Mouse (Mus musculus) neural tube, embryonic 13.5 days (tissue): ENCODE data around the gene Stat5b. TPM values are rescaled to one million over a fixed set of nuclear protein-coding genes. Genes with fewer than 3 reads are reported as not detected.

Experiments
- ATAC-seq: fragments of 200-750 bp; cut with Nextera tagmentation; 2 replicates; pipeline ENCODE4 v1.8.0; 2017; ENCODE audit warnings: low read depth, mild to moderate bottlenecking, moderate TSS enrichment, moderate library complexity
- H3K27ac ChIP-seq: fragments of 300-500 bp; sonication (generic); replicated peaks from 2 replicates; pipeline ENCODE4 v1.5.1; 2015; ENCODE audit warnings: moderate library complexity, mild to moderate bottlenecking, inconsistent platforms
- H3K27me3 ChIP-seq: fragments of 300-500 bp; sonication (generic); 2 replicates; pipeline ENCODE4 v1.6.1; 2015; ENCODE audit warnings: mild to moderate bottlenecking, inconsistent platforms
- H3K36me3 ChIP-seq: fragments of 300-500 bp; sonication (generic); 2 replicates; pipeline ENCODE4 v1.6.1; 2015; ENCODE audit warnings: mild to moderate bottlenecking, inconsistent platforms
- H3K4me1 ChIP-seq: fragments of 300-500 bp; sonication (generic); replicated peaks from 2 replicates; pipeline ENCODE4 v1.6.1; 2015; ENCODE audit warnings: inconsistent platforms
- H3K4me2 ChIP-seq: fragments of 300-500 bp; sonication (generic); 2 replicates; pipeline ENCODE4 v1.6.1; 2015; ENCODE audit warnings: inconsistent platforms, mild to moderate bottlenecking, moderate library complexity
- H3K4me3 ChIP-seq: fragments of 300-500 bp; sonication (generic); 2 replicates; pipeline ENCODE4 v1.5.1; 2015; ENCODE audit warnings: mild to moderate bottlenecking, inconsistent platforms
- H3K9ac ChIP-seq: fragments of 300-500 bp; sonication (generic); 2 replicates; pipeline ENCODE4 v1.6.1; 2015; ENCODE audit warnings: moderate library complexity, mild to moderate bottlenecking, inconsistent platforms
- H3K9me3 ChIP-seq: fragments of 300-500 bp; sonication (generic); 2 replicates; pipeline ENCODE4 v1.6.1; 2016; ENCODE audit warnings: inconsistent platforms
- WGBS: fragments of 180-500 bp; shearing (Covaris S2); methylation state at CpG from one replicate; pipeline ENCODE4 v1.1.7; 2015; 5-methylcytosine and 5-hydroxymethylcytosine counted together
- polyA plus RNA-seq: library from polyadenylated mRNA; unstranded; fragments of >200 nt; fragmentation: Nextera tagmentation; extraction: Ambion mirVana; gene quantifications from 2 replicates; pipeline ENCODE4 v1.2.1, GENCODE M21; 2015

Gene Stat5b
- polyA plus RNA-seq, 1 experiment from 2014 or later: 17.2 TPM

GRCm38 (mm10) chr11:100848789-100849379 is 1.6 kb downstream of the Stat5b start:
- H3K27ac ChIP-seq: no peak overlapping the region

GRCm38 (mm10) chr11:100848080-100848479 is 2.4 kb downstream of the Stat5b start:
- no peak overlapping the region for H3K27ac ChIP-seq
- H3K27me3 ChIP-seq: peaks cover 7% of the 10 kb centered on the region
- WGBS: 77% methylated on average over 4 of the region's 4 CpGs
- no peaks in the 10 kb centered on the region for H3K36me3 ChIP-seq
- no peak for ATAC-seq
- H3K4me3 ChIP-seq: no peak overlapping the region
- no peak overlapping the region for H3K4me2 ChIP-seq
- no peaks in the 10 kb centered on the region for H3K9me3 ChIP-seq
- peaks cover 28% of the 10 kb centered on the region for H3K4me1 ChIP-seq
- H3K9ac ChIP-seq: no peak overlapping the region

More at GRCm38 (mm10) chr11:100848789-100849379, 1.6 kb downstream of the Stat5b start:
- no peaks in the 10 kb centered on the region for H3K36me3 ChIP-seq
- peaks cover 28% of the 10 kb centered on the region for H3K4me1 ChIP-seq
- peak overlapping the region; percentile 93 for H3K4me3 ChIP-seq
- H3K27me3 ChIP-seq: peaks cover 11% of the 10 kb centered on the region
- WGBS: 75% methylated on average over 6 of the region's 6 CpGs
- ATAC-seq: no peak
- H3K9ac ChIP-seq: peak overlapping the region; percentile 96
- H3K9me3 ChIP-seq: no peaks in the 10 kb centered on the region
- H3K4me2 ChIP-seq: peak overlapping the region; percentile 87

- H3K36me3 ChIP-seq: no peaks in the 10 kb centered on the region
- no peak overlapping the region for H3K27ac ChIP-seq
- H3K4me1 ChIP-seq: peaks cover 28% of the 10 kb centered on the region
- WGBS: 94% methylated on average over 4 of the region's 4 CpGs
- H3K9me3 ChIP-seq: no peaks in the 10 kb centered on the region
- peaks cover 2% of the 10 kb centered on the region; the same call in 1 of the 2 replicates for H3K27me3 ChIP-seq
- no peak overlapping the region for H3K4me3 ChIP-seq
- H3K4me2 ChIP-seq: no peak overlapping the region
- no peak for ATAC-seq
- H3K9ac ChIP-seq: no peak overlapping the region
These were observed 3.0 kb downstream of the Stat5b start for GRCm38 (mm10) chr11:100847572-100847971.

GRCm38 (mm10) chr11:100845793-100846192 is 4.7 kb downstream of the Stat5b start:
- Histone ChIP-seq H3K9ac (no peak overlapping the region), H3K27me3 (no peaks in the 10 kb centered on the region), H3K4me2 (no peak overlapping the region), H3K36me3 (no peaks in the 10 kb centered on the region), H3K4me1 (peaks cover 23% of the 10 kb centered on the region), H3K27ac (no peak overlapping the region), H3K9me3 (no peaks in the 10 kb centered on the region), H3K4me3 (no peak overlapping the region)
- ATAC-seq: no peak
- 88% methylated on average over 6 of the region's 6 CpGs for WGBS

GRCm38 (mm10) chr11:100844121-100844520 is 6.4 kb downstream of the Stat5b start:
- H3K9me3 ChIP-seq: no peaks in the 10 kb centered on the region
- no peak overlapping the region for H3K4me3 ChIP-seq
- H3K4me1 ChIP-seq: peaks cover 14% of the 10 kb centered on the region
- no peak overlapping the region for H3K4me2 ChIP-seq
- no peak overlapping the region for H3K27ac ChIP-seq
- H3K27me3 ChIP-seq: no peaks in the 10 kb centered on the region
- H3K36me3 ChIP-seq: no peaks in the 10 kb centered on the region
- H3K9ac ChIP-seq: no peak overlapping the region
- ATAC-seq: no peak
- WGBS: 90% methylated on average over 4 of the region's 4 CpGs

- Histone ChIP-seq H3K4me2 (no peak overlapping the region), H3K27me3 (no peaks in the 10 kb centered on the region), H3K4me1 (0 out of 2 replicates have a peak, but pooled peaks cover 6% of the 10 kb centered on the region), H3K27ac (no peak overlapping the region), H3K4me3 (no peak overlapping the region), H3K9me3 (no peaks in the 10 kb centered on the region), H3K9ac (no peak overlapping the region), H3K36me3 (no peaks in the 10 kb centered on the region)
- 95% methylated on average over 8 of the region's 8 CpGs for WGBS
- no peak for ATAC-seq
These were observed 7.4 kb downstream of the Stat5b start for GRCm38 (mm10) chr11:100843070-100843669.

- Histone ChIP-seq H3K9ac (no peak overlapping the region), H3K27me3 (no peaks in the 10 kb centered on the region), H3K4me3 (no peak overlapping the region), H3K4me1 (0 out of 2 replicates have a peak, but pooled peaks cover 2% of the 10 kb centered on the region), H3K4me2 (no peak overlapping the region), H3K36me3 (no peaks in the 10 kb centered on the region), H3K27ac (no peak overlapping the region), H3K9me3 (no peaks in the 10 kb centered on the region)
- ATAC-seq: no peak
- WGBS: 82% methylated on average over 7 of the region's 7 CpGs
These were observed 8.5 kb downstream of the Stat5b start for GRCm38 (mm10) chr11:100842025-100842424.

GRCm38 (mm10) chr11:100840866-100841265 is 9.7 kb downstream of the Stat5b start:
- Histone ChIP-seq H3K36me3 (no peaks in the 10 kb centered on the region), H3K4me3 (no peak overlapping the region), H3K4me1 (0 out of 2 replicates have a peak, but pooled peaks cover 2% of the 10 kb centered on the region), H3K27me3 (no peaks in the 10 kb centered on the region), H3K27ac (no peak overlapping the region), H3K4me2 (no peak overlapping the region), H3K9ac (no peak overlapping the region), H3K9me3 (no peaks in the 10 kb centered on the region)
- ATAC-seq: no peak
- 68% methylated on average over 12 of the region's 12 CpGs for whole genome bisulfite sequencing

- Histone ChIP-seq H3K36me3 (no peaks in the 10 kb centered on the region), H3K9me3 (no peaks in the 10 kb centered on the region), H3K9ac (no peak overlapping the region), H3K4me1 (0 out of 2 replicates have a peak, but pooled peaks cover 2% of the 10 kb centered on the region), H3K4me2 (no peak overlapping the region), H3K4me3 (no peak overlapping the region), H3K27me3 (no peaks in the 10 kb centered on the region), H3K27ac (no peak overlapping the region)
- ATAC-seq: no peak
- WGBS: 79% methylated on average over 8 of the region's 8 CpGs
These were observed 11.0 kb downstream of the Stat5b start for GRCm38 (mm10) chr11:100839523-100839922.

- ATAC-seq: no peak
- 97% methylated on average over 9 of the region's 9 CpGs for WGBS
- H3K9ac ChIP-seq: no peak overlapping the region
These were observed 11.6 kb downstream of the Stat5b start for GRCm38 (mm10) chr11:100838894-100839293.

GRCm38 (mm10) chr11:100836923-100837702 is 13.4 kb downstream of the Stat5b start:
- no peak for ATAC-seq
- Histone ChIP-seq H3K4me1 (0 out of 2 replicates have a peak, but pooled peaks cover 2% of the 10 kb centered on the region), H3K9me3 (no peaks in the 10 kb centered on the region)

More at GRCm38 (mm10) chr11:100838894-100839293, 11.6 kb downstream of the Stat5b start:
- Histone ChIP-seq H3K27ac (no peak overlapping the region), H3K36me3 (no peaks in the 10 kb centered on the region), H3K9me3 (no peaks in the 10 kb centered on the region), H3K4me2 (no peak overlapping the region), H3K27me3 (no peaks in the 10 kb centered on the region), H3K4me1 (0 out of 2 replicates have a peak, but pooled peaks cover 2% of the 10 kb centered on the region), H3K4me3 (no peak overlapping the region)

GRCm38 (mm10) chr11:100833466-100833865 is 17.1 kb downstream of the Stat5b start:
- WGBS: 73% methylated on average over 7 of the region's 7 CpGs
- Histone ChIP-seq H3K4me2 (no peak overlapping the region), H3K9me3 (no peaks in the 10 kb centered on the region), H3K36me3 (no peaks in the 10 kb centered on the region), H3K9ac (no peak overlapping the region), H3K4me1 (peaks cover 7% of the 10 kb centered on the region), H3K4me3 (no peak overlapping the region), H3K27me3 (no peaks in the 10 kb centered on the region), H3K27ac (no peak overlapping the region)
- ATAC-seq: no peak

More at GRCm38 (mm10) chr11:100836923-100837702, 13.4 kb downstream of the Stat5b start:
- 84% methylated on average over 9 of the region's 9 CpGs for WGBS
- Histone ChIP-seq H3K27ac (no peak overlapping the region), H3K4me2 (no peak overlapping the region), H3K27me3 (no peaks in the 10 kb centered on the region), H3K4me3 (no peak overlapping the region), H3K9ac (no peak overlapping the region), H3K36me3 (no peaks in the 10 kb centered on the region)
